Mouse (Mus musculus) gastrocnemius, postnatal 4 days (tissue): ENCODE data around the gene Cyb5rl. TPM values are rescaled to one million over a fixed set of nuclear protein-coding genes. Genes with fewer than 3 reads are reported as not detected.
"Not testable (repeated sequence)": the region's sequence is repeated elsewhere in the genome, so short reads cannot be mapped to it uniquely, and the experiment has no call there.

ENCODE experiments used
- DNase-seq, 2 experiments: peaks; one replicate each; pipeline ENCODE4 v3.0.0; 2021 to 2022; ENCODE audit warnings: low spot score in 2 of 2, mixed read lengths in 2 of 2
- total RNA-seq, 2 experiments: library from RNA; stranded (reverse); gene quantifications; 2 replicates each; pipeline ENCODE4 v1.2.3; 2021

Cyb5rl gene
- total RNA-seq, 2 experiments from 2014 or later = 16.2 to 21.5 TPM

- DNase-seq = no peak
These were observed 40.0 kb downstream of the Cyb5rl start for GRCm38 (mm10) chr4:107106777-107107176.

DNA sequence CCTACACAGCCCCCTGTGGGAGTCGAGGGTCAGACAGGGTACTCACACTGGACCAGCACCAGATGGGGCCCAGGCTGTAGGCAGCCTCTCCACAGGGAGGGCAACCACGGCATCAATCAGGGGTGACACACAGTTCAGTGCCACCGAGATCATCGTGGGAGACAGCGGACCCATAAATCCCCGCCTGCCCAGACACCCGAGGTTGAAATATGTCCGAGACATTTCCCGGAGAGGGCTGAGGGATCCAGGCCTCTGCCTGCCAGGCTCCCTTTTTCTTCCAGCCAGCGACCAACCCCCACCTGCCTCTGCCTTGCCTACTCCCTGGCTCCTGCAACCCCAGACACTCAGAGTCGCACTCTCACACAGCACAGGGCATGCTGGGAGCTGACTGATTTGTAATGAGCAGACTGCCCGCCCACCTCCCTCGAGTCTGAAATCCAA lies 41.5 kb downstream of the Cyb5rl start:
- no peak for DNase-seq

DNA sequence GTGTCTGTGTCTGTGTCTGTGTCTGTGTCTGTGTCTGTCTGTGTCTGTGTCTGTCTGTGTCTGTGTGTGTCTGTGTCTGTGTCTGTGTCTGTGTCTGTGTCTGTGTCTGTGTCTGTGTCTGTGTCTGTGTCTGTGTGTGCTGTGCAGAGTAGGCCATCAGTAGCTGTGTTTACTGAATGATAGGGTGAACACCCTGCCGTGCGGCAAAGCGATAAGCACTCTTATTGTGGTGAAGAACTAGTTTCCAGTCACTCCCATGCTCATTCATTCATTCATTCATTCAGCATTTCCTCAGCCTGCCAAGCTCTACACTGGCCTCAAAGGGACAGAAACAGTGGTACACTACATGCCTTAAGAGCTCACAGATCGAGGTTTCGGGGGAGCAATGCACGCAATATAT lies 42.4 kb downstream of the Cyb5rl start:
- DNase-seq = not testable (repeated sequence)

DNA sequence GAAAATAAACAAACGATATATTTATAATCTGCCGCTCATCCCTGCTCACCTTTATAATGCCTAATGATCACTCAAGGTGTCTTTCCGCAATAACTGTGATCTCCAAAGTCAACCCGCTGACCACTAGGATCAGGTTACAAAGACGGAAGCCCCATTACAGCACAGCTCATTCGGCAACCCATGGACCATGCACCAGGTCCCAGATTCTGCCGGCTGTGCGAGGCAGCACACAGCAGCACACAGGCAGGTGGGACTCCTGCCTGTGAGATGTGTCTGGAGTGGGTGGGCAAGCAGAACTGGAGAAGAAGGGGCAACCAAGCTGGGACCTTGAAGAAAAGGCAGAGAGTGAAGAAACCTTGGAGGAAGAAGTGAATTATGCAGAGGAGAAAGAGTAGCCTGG lies 47.5 kb downstream of the Cyb5rl start:
- DNase-seq = no peak

DNA sequence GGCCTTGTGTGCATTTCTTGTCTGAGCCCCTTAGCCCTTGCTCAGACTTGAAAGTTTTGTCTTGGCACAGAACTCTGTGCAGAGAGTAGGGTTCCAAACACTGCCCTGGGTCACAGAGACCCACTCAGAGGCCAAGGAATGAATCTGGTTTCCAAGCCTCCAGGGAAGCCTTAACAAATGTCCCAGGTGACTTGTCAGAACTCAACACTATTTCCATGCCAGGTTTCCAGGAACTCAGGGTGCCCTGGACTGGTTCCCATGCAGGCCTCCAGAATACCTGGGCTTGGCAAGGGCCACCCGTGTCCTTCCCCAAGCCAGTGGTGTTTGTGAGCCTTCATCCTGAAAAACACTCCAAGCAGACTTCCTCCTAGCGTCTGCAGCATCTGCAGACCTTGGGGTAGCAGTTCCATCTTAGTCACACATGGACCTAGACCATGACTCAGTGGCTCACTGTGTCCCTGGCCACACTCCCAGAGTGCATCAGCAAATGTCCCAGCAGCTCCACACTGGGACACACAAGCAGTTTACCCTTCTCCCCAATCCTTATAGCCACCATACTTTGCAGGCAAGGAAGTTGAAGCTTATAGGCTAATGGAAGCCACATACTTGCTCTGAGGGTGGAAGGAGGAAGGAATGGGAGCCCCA lies 51.1 kb downstream of the Cyb5rl start:
- DNase-seq = no peak

GRCm38 (mm10) chr4:107119056-107119455 lies 52.3 kb downstream of the Cyb5rl start:
- DNase-seq = no peak

- no peak for DNase-seq
These were observed 53.9 kb downstream of the Cyb5rl start for GRCm38 (mm10) chr4:107120676-107121075.

- peak in 1 of 2 experiments; percentile 57 for DNase-seq
These were observed 54.6 kb downstream of the Cyb5rl start for GRCm38 (mm10) chr4:107121165-107121943.

DNA sequence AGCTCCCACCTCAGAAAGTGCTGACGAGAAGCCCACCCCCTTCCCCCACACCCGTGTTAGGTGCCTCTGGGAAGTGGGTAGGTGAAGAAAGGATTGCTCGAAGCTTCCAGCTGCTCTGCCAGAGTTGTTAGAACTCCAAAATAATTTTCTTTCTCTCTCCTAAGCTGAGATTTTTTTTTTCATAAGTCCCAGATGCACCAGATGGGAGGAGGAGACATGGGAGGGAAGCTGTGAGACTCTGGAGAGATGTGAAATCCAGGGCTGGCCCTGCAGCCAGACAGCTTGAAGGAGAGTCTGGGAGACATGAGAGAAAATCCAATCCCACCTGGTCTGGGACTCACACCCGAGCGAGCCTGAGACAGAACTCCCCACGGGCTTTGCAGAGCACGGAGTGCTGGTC lies 57.6 kb downstream of the Cyb5rl start:
- DNase-seq = no peak

- DNase-seq = no peak
These were observed 58.3 kb downstream of the Cyb5rl start for GRCm38 (mm10) chr4:107125101-107125500.

- DNase-seq = no peak
These were observed 59.6 kb downstream of the Cyb5rl start for GRCm38 (mm10) chr4:107126389-107126788.

- DNase-seq = no peak
These were observed 60.2 kb downstream of the Cyb5rl start for GRCm38 (mm10) chr4:107126891-107127524.

DNA sequence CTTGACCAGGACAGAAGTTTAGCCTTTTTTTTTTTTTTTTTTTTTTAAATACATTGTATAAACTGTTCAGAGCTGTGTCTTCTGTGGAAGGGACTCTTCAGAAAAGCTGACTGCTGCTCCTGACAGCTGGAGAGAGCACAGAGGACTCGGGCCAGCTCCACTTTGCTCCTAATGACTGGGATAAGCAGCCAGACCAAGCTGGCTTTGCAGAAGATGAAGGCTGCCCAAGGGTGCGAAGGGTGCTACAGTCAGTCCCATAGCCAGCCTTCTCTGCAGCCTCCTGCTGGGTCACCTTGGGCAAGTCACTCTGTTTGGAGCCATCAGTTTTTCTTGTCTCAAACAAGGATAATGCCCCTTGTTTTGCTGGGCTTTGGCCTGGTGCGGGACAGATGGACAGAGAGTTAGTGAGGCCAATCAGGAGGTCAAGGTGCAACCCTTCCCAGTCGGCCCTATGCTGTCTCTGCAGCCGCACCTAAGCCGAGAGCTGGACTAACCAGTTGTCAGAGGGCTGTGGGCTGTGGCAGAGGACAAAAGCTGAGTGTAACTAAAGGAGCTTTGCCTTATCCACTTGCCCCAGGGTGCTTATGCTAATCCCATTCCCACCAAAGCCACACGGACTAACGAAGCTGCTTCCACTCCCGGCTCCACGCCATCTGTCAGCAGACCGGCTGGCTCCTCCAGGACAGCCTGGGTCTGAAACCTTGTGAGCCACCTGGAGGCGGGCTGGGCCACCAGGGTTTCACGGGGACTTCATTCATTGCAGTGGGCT lies 61.3 kb downstream of the Cyb5rl start:
- DNase-seq = no peak

GRCm38 (mm10) chr4:107129373-107129772 lies 62.6 kb downstream of the Cyb5rl start:
- DNase-seq = no peak

DNA sequence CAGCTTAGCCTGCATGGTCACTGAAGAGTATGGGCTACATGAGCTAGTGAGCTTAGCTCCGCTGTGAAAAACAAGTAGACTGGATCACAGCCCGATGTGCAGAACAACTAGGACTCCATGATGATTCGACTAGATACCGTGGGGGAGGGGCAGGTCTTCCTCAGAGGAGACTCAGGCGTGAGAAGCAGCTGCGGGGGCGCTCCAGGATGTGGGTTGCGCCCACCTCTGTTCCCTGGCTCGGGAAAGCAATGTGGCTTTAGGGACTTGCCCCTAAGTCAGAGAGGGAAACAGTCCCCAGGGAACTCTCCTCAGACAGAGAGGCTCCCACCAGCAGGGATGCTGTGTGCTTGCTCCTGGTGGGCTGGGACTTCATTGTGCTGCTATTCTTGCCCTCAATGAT lies 63.7 kb downstream of the Cyb5rl start:
- no peak for DNase-seq

GRCm38 (mm10) chr4:107134891-107135290 lies 68.1 kb downstream of the Cyb5rl start:
- no peak for DNase-seq

DNA sequence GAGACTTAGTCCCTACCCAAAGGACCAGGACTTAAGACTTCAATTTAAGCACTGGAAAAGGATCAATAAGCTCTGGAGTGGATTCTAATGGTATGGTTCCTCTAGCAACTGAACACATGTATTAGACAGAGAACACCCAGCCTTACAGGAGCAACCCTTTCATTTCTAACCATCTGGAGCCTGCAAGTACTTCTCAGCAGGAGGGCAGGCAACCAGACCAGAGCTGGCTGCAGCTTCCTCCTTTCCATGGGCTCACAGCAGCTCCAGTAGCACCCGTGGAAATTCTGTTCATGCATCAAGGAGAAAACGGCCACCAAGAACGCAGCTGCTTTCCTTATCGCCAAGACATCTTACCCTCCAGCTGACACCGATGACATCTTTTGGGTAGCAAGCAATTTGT lies 68.9 kb downstream of the Cyb5rl start:
- no peak for DNase-seq

DNA sequence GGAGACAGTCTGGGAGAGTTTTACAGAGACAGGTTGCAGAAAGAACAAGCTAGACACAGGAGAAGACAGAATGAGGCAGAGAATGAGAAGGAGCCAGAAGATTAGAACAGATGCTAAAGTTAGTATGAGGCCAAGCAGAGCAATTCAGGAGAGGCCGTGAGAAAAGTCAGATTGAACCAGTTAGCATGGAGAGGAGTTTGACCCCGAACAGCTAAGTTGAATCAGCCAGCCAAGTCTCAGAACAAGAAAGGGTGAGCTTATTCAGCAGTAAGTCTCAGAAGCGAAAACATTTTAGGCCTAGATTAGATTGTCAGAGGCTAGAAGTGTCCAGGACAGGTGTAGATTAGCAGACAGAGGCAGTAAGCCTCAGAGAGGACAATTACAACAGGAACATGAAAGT lies 69.7 kb downstream of the Cyb5rl start:
- no peak for DNase-seq
